Mouse (Mus musculus): ENCODE measurements at regions not wholly inside any gene's neighbourhood (a gene's known extent, or its start where the extent isn't known, plus 50 kb on each side); places are given as distances from the start of the nearest gene placed in this dataset.

GRCm38 (mm10) chr4:148747315-148747644 is 56.9 kb upstream of the Casz1 start:
- Histone ChIP-seq H3K36me3 (ENCODE audit: insufficient read depth, low read length) (no peaks in the 10 kb centered on the region), H3K4me2 (ENCODE audit: low read depth, low read length, poor library complexity, severe bottlenecking) (no peak overlapping the region), H3K4me3 (ENCODE audit: low read depth, low read length) (no peak overlapping the region), H3K9me3 (ENCODE audit: low read length) (no peaks in the 10 kb centered on the region), H3K9ac (replicated peaks; ENCODE audit: low read length, poor library complexity, severe bottlenecking) (no peak overlapping the region), H3K4me1 (ENCODE audit: insufficient read depth, low read length) (no peaks in the 10 kb centered on the region), H3K27ac (ENCODE audit: low read depth, low read length) (no peak overlapping the region), H3K27me3 (ENCODE audit: insufficient read depth, low read length) (no peaks in the 10 kb centered on the region)
- DNase-seq (ENCODE audit: low spot score) (no peak), ATAC-seq (ENCODE audit: low FRiP score) (no peak)
- no peak for TF ChIP-seq CTCF (IDR thresholded peaks at IDR 0.05)
- 69% methylated on average over 7 of the region's 7 CpGs for WGBS

DNA sequence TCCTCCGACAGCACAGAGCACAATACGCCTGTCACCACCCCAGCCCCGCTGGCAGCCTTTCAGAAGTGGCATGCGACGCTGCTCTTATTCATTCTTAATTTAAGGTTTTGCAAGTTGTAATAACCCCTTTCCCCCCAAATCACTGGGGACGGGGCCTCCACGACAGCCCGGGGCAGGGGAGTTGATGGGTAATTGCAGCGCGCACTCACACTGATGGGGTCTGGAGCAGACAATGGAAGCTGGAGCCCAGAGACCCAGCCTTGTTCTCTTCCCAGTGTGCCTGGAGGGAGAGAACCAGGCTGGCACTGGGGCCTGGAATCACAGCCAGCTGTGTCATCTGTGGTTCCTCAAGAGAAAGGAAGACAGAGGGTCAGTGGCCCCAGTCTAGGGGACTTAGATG is 54.2 kb upstream of the Casz1 start:
- 57% methylated on average over 10 of the region's 10 CpGs for WGBS
- H3K4me2 ChIP-seq (ENCODE audit: low read depth, low read length, poor library complexity, severe bottlenecking) = no peak overlapping the region
- H3K4me1 ChIP-seq (ENCODE audit: insufficient read depth, low read length) = no peaks in the 10 kb centered on the region
- no peaks in the 10 kb centered on the region for H3K36me3 ChIP-seq (ENCODE audit: insufficient read depth, low read length)
- H3K4me3 ChIP-seq (ENCODE audit: low read depth, low read length) = no peak overlapping the region
- no peak overlapping the region for H3K27ac ChIP-seq (ENCODE audit: low read depth, low read length)
- no peaks in the 10 kb centered on the region for H3K27me3 ChIP-seq (ENCODE audit: insufficient read depth, low read length)
- no peaks in the 10 kb centered on the region for H3K9me3 ChIP-seq (ENCODE audit: low read length)
- no peak overlapping the region for H3K9ac ChIP-seq (replicated peaks; ENCODE audit: low read length, poor library complexity, severe bottlenecking)
- DNase-seq (ENCODE audit: low spot score) (no peak), ATAC-seq (ENCODE audit: low FRiP score) (no peak)
- TF ChIP-seq CTCF (IDR thresholded peaks at IDR 0.05) = no peak

DNA sequence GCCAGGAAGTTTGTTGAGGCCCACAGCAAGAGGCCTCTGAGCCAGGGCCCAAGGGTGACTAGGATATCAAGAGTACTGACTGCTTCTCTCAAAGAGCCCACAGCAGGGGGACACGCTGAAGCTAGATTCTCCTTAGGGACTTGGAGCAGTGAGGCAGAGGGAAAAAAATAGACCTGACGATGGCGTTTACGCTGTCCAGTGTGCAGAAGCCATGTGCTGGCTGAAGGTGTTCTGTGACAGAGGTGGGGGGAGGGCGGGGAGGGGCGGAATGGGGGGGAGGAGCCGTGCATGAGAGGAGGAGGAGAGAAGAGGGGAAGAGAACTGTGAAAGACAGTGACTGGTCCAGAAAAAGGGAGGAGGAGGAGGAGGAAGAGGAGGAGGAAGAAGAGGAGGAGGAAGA is 52.6 kb upstream of the Casz1 start:
- H3K27me3 ChIP-seq (ENCODE audit: insufficient read depth, low read length) = no peaks in the 10 kb centered on the region
- WGBS = 60% methylated on average over 7 of the region's 7 CpGs
- no peak for TF ChIP-seq CTCF (IDR thresholded peaks at IDR 0.05)
- DNase-seq (ENCODE audit: low spot score) (no peak), ATAC-seq (ENCODE audit: low FRiP score) (no peak)
- no peak overlapping the region for H3K9ac ChIP-seq (replicated peaks; ENCODE audit: low read length, poor library complexity, severe bottlenecking)
- no peaks in the 10 kb centered on the region for H3K9me3 ChIP-seq (ENCODE audit: low read length)
- H3K4me3 ChIP-seq (ENCODE audit: low read depth, low read length) = no peak overlapping the region
- no peaks in the 10 kb centered on the region for H3K4me1 ChIP-seq (ENCODE audit: insufficient read depth, low read length)
- no peak overlapping the region for H3K4me2 ChIP-seq (ENCODE audit: low read depth, low read length, poor library complexity, severe bottlenecking)
- H3K36me3 ChIP-seq (ENCODE audit: insufficient read depth, low read length) = no peaks in the 10 kb centered on the region
- H3K27ac ChIP-seq (ENCODE audit: low read depth, low read length) = no peak overlapping the region

DNA sequence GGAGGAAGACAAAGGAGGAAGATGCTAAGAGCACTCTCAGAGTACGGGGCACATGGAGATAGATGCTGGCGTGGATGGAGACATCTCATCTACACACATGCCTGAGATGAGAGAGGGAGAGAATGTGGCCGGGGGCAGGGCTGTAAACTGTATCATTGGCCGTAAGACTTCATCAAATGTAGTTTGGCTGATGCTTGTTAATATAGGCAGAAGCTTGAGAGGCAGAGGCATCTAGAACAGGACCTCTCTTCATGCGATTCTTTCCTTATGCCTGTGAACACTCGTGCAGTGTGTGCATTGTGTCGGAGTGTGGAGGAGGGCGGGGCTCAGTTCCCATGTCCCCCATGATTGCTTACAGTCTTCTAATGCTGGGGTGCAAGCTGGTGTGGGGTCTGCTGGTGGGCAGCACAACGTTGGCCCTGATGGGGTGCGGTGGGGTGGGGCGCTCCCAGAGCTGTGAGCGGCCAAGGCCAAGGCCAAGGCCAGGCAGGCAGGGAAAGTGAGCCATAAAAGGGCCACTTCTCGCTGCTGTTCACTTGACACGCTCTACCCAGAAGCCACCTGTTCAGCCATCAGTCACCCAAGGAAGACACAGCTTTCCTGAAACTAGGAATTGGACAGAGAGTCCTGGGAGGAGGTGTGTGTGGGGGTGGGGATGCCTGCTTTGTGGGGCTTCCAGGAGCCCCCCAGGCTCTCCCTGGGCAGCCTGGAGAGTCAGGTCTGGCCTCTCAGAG is 51.7 kb upstream of the Casz1 start:
- no peak overlapping the region for H3K27ac ChIP-seq (ENCODE audit: low read depth, low read length)
- no peaks in the 10 kb centered on the region for H3K9me3 ChIP-seq (ENCODE audit: low read length)
- H3K27me3 ChIP-seq (ENCODE audit: insufficient read depth, low read length) = no peaks in the 10 kb centered on the region
- 90% methylated on average over 14 of the region's 14 CpGs for WGBS
- no peak overlapping the region for H3K4me3 ChIP-seq (ENCODE audit: low read depth, low read length)
- TF ChIP-seq CTCF (IDR thresholded peaks at IDR 0.05) = no peak
- H3K4me1 ChIP-seq (ENCODE audit: insufficient read depth, low read length) = no peaks in the 10 kb centered on the region
- H3K4me2 ChIP-seq (ENCODE audit: low read depth, low read length, poor library complexity, severe bottlenecking) = no peak overlapping the region
- H3K9ac ChIP-seq (replicated peaks; ENCODE audit: low read length, poor library complexity, severe bottlenecking) = no peak overlapping the region
- ATAC-seq (ENCODE audit: low FRiP score) = no peak
- DNase-seq (ENCODE audit: low spot score) = no peak
- H3K36me3 ChIP-seq (ENCODE audit: insufficient read depth, low read length) = no peaks in the 10 kb centered on the region

GRCm38 (mm10) chr4:148753143-148753798 is 51.0 kb upstream of the Casz1 start:
- Histone ChIP-seq H3K4me2 (ENCODE audit: low read depth, low read length, poor library complexity, severe bottlenecking) (no peak overlapping the region), H3K36me3 (ENCODE audit: insufficient read depth, low read length) (no peaks in the 10 kb centered on the region), H3K4me3 (ENCODE audit: low read depth, low read length) (no peak overlapping the region), H3K27me3 (ENCODE audit: insufficient read depth, low read length) (no peaks in the 10 kb centered on the region), H3K4me1 (ENCODE audit: insufficient read depth, low read length) (no peaks in the 10 kb centered on the region), H3K27ac (ENCODE audit: low read depth, low read length) (no peak overlapping the region), H3K9ac (replicated peaks; ENCODE audit: low read length, poor library complexity, severe bottlenecking) (no peak overlapping the region), H3K9me3 (ENCODE audit: low read length) (no peaks in the 10 kb centered on the region)
- no peak for TF ChIP-seq CTCF (IDR thresholded peaks at IDR 0.05)
- no peak for ATAC-seq (ENCODE audit: low FRiP score)
- WGBS = 76% methylated on average over 17 of the region's 17 CpGs
- DNase-seq (ENCODE audit: low spot score) = no peak

GRCm38 (mm10) chr4:148753849-148754248 is 50.4 kb upstream of the Casz1 start:
- Histone ChIP-seq H3K27me3 (ENCODE audit: insufficient read depth, low read length) (no peaks in the 10 kb centered on the region), H3K36me3 (ENCODE audit: insufficient read depth, low read length) (no peaks in the 10 kb centered on the region), H3K27ac (ENCODE audit: low read depth, low read length) (no peak overlapping the region), H3K4me1 (ENCODE audit: insufficient read depth, low read length) (no peaks in the 10 kb centered on the region), H3K4me2 (ENCODE audit: low read depth, low read length, poor library complexity, severe bottlenecking) (no peak overlapping the region), H3K9me3 (ENCODE audit: low read length) (no peaks in the 10 kb centered on the region), H3K9ac (replicated peaks; ENCODE audit: low read length, poor library complexity, severe bottlenecking) (no peak overlapping the region), H3K4me3 (ENCODE audit: low read depth, low read length) (no peak overlapping the region)
- ATAC-seq (ENCODE audit: low FRiP score) (no peak), DNase-seq (ENCODE audit: low spot score) (no peak)
- TF ChIP-seq CTCF (IDR thresholded peaks at IDR 0.05) = no peak
- WGBS = 88% methylated on average over 8 of the region's 8 CpGs

Measured in midbrain, postnatal 0 days (tissue).